Mouse (Mus musculus): ENCODE data around the gene Oas1d. TPM values are rescaled to one million over a fixed set of nuclear protein-coding genes. Genes with fewer than 3 reads are reported as not detected.
A peak's percentile ranks its signal among the peaks of the same experiment; 100 is the strongest.

The Oas1d gene
- polyA plus RNA-seq, 1 experiment = not detected

DNA sequence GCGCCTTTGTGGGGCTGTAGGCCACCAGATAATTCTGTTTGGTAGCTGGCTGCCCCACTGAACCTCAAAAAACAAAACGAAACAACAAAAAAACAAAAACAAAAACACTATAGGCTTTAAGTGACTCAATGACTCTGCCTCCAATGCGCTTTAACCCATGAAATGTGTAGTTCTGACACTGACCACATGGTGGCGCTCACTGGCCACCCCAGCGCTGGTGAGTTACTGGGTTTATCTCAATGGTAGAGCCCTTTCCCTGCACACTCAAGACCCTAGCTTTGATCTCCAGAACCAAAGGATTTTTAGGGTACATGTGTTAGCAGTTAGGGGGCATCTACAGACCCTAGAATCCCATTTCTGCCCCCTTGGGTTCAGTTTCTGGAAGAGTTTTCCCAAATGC lies 39.6 kb downstream of the Oas1d start:
- no peaks in the 10 kb centered on the region for H3K79me2 ChIP-seq (ENCODE audit: control insufficient read depth, insufficient read depth)
- H3K27me3 ChIP-seq (ENCODE audit: control insufficient read depth, insufficient read depth, insufficient read length) = no peaks in the 10 kb centered on the region
- no peak overlapping the region for H3ac ChIP-seq (ENCODE audit: control insufficient read depth, insufficient read length)
- no peak overlapping the region for H3K4me2 ChIP-seq (ENCODE audit: low read depth)
- TF ChIP-seq REST (IDR thresholded peaks at IDR 0.05; ENCODE audit: insufficient read depth, insufficient read length) = no peak
- TF ChIP-seq TCF3 (IDR thresholded peaks at IDR 0.05; ENCODE audit: insufficient read length, low read depth) = no peak
- no peak for TF ChIP-seq POLR2A (IDR thresholded peaks at IDR 0.05; ENCODE audit: insufficient read length, low read depth)
- no peak for TF ChIP-seq CEBPB (IDR thresholded peaks at IDR 0.05; ENCODE audit: insufficient read depth, poor library complexity, severe bottlenecking)
- TF ChIP-seq POLR2AphosphoS2 (IDR thresholded peaks at IDR 0.05; ENCODE audit: insufficient read length, low read depth) = no peak
- TF ChIP-seq MYOG (IDR thresholded peaks at IDR 0.05; ENCODE audit: control insufficient read depth in 1 of 3, insufficient read depth in 1 of 3, insufficient read length in 2 of 3, low read depth in 2 of 3) = no peak
- no peak for TF ChIP-seq SRF (IDR thresholded peaks at IDR 0.05; ENCODE audit: control insufficient read depth, insufficient read length, low read depth)
- TF ChIP-seq MYOD1 (IDR thresholded peaks at IDR 0.05; ENCODE audit: control insufficient read depth in 1 of 3, insufficient read length in 2 of 3, low read depth in 2 of 3) = no peak
- TF ChIP-seq MAX (IDR thresholded peaks at IDR 0.05; ENCODE audit: low read depth) = no peak
- TF ChIP-seq E2F4 (IDR thresholded peaks at IDR 0.05; ENCODE audit: insufficient read depth) = no peak
- TF ChIP-seq USF1 (IDR thresholded peaks at IDR 0.05; ENCODE audit: low read depth) = no peak
- no peak for TF ChIP-seq TCF12 (IDR thresholded peaks at IDR 0.05; ENCODE audit: insufficient read depth, poor library complexity, severe bottlenecking)
- no peaks in the 10 kb centered on the region for H3K36me3 ChIP-seq (ENCODE audit: control insufficient read depth, insufficient read depth)
- H3K4me3 ChIP-seq = no peak overlapping the region

DNA sequence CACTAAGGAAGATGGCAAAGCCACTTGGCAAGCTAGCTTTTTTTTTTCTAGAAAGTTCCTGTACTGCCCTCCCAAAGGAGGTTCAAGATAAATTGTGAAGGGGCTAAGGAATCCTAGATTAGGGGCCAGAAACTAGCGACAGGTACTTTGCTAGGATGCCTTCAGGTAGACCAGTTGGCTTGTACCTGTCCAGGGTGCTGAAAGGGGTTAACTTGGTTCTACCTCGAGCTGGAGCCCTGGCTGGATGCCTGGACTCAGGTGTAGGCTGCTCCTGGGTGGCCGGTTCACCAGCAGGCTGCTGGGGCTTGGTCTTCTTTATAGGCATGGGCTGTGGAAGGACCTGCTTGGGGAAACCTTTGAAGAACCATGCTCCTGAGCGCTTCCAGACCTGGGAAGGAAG lies 46.7 kb downstream of the Oas1d start:
- TF ChIP-seq USF1 (IDR thresholded peaks at IDR 0.05; ENCODE audit: low read depth) (no peak), REST (IDR thresholded peaks at IDR 0.05; ENCODE audit: insufficient read depth, insufficient read length) (peak; percentile 49)
- Histone ChIP-seq H3K27me3 (ENCODE audit: control insufficient read depth, insufficient read depth, insufficient read length) (no peaks in the 10 kb centered on the region), H3K36me3 (ENCODE audit: control insufficient read depth, insufficient read depth) (no peaks in the 10 kb centered on the region), H3K79me2 (ENCODE audit: control insufficient read depth, insufficient read depth) (no peaks in the 10 kb centered on the region), H3K4me3 (no peak overlapping the region), H3ac (ENCODE audit: control insufficient read depth, insufficient read length) (no peak overlapping the region), H3K4me2 (ENCODE audit: low read depth) (no peak overlapping the region)

DNA sequence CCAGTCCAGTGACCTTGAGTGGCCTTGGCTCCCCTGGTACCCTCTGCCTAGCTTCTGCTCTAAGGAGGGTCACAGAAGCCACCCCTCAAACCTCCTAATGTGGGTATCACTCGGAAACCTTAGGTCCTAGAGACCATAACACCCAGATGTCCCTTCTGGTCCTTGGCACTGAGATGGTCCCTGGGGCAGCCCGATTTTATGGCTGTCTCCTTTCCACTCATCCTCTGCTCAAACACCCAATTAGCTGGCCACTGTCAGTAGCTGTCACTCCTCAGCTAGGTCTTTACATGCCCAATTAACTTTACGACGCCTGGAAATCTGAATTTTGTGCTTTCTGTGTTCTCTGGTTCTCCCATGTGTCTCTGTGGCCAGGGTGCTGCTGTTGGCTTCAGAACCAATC lies 51.8 kb downstream of the Oas1d start:
- Histone ChIP-seq H3K4me3 (no peak overlapping the region), H3K27me3 (ENCODE audit: control insufficient read depth, insufficient read depth, insufficient read length) (no peaks in the 10 kb centered on the region), H3K36me3 (ENCODE audit: control insufficient read depth, insufficient read depth) (no peaks in the 10 kb centered on the region), H3K4me2 (ENCODE audit: low read depth) (no peak overlapping the region), H3ac (ENCODE audit: control insufficient read depth, insufficient read length) (no peak overlapping the region), H3K79me2 (ENCODE audit: control insufficient read depth, insufficient read depth) (no peaks in the 10 kb centered on the region)
- TF ChIP-seq TCF3 (IDR thresholded peaks at IDR 0.05; ENCODE audit: insufficient read length, low read depth) (no peak), TCF12 (IDR thresholded peaks at IDR 0.05; ENCODE audit: insufficient read depth, poor library complexity, severe bottlenecking) (no peak), SRF (IDR thresholded peaks at IDR 0.05; ENCODE audit: control insufficient read depth, insufficient read length, low read depth) (no peak), E2F4 (IDR thresholded peaks at IDR 0.05; ENCODE audit: insufficient read depth) (no peak), POLR2AphosphoS2 (IDR thresholded peaks at IDR 0.05; ENCODE audit: insufficient read length, low read depth) (no peak)

DNA sequence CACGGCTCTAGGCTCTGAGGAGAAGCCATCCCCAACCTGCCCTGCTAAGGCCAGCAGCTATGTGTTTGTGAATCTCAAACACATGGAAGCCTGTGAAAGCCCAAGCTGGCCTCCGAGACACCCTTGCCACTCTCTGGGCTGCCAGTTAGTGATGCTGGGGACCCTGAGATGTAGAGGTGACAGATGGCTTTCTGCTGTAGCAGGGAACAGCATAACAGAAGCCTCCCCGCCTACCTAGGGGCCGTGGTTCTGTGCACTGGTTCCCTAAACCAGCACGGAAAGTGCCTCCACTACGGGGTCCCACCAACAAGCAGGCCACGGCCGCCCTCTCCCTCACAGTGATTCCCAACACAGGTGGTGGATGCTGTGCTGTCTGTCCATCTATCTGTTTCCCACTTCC lies 52.6 kb downstream of the Oas1d start:
- Histone ChIP-seq H3K79me2 (ENCODE audit: control insufficient read depth, insufficient read depth) (no peaks in the 10 kb centered on the region), H3K4me2 (ENCODE audit: low read depth) (no peak overlapping the region), H3K27me3 (ENCODE audit: control insufficient read depth, insufficient read depth, insufficient read length) (no peaks in the 10 kb centered on the region), H3K4me3 (no peak overlapping the region), H3K36me3 (ENCODE audit: control insufficient read depth, insufficient read depth) (no peaks in the 10 kb centered on the region), H3ac (ENCODE audit: control insufficient read depth, insufficient read length) (no peak overlapping the region)
- no peak for TF ChIP-seq E2F4 (IDR thresholded peaks at IDR 0.05; ENCODE audit: insufficient read depth)
- TF ChIP-seq CEBPB (IDR thresholded peaks at IDR 0.05; ENCODE audit: insufficient read depth, poor library complexity, severe bottlenecking) = no peak
- no peak for TF ChIP-seq POLR2A (IDR thresholded peaks at IDR 0.05; ENCODE audit: insufficient read length, low read depth)
- no peak for TF ChIP-seq TCF3 (IDR thresholded peaks at IDR 0.05; ENCODE audit: insufficient read length, low read depth)
- TF ChIP-seq MYOG (IDR thresholded peaks at IDR 0.05; ENCODE audit: control insufficient read depth in 1 of 3, insufficient read depth in 1 of 3, insufficient read length in 2 of 3, low read depth in 2 of 3) = no peak
- no peak for TF ChIP-seq TCF12 (IDR thresholded peaks at IDR 0.05; ENCODE audit: insufficient read depth, poor library complexity, severe bottlenecking)
- TF ChIP-seq SRF (IDR thresholded peaks at IDR 0.05; ENCODE audit: control insufficient read depth, insufficient read length, low read depth) = no peak

DNA sequence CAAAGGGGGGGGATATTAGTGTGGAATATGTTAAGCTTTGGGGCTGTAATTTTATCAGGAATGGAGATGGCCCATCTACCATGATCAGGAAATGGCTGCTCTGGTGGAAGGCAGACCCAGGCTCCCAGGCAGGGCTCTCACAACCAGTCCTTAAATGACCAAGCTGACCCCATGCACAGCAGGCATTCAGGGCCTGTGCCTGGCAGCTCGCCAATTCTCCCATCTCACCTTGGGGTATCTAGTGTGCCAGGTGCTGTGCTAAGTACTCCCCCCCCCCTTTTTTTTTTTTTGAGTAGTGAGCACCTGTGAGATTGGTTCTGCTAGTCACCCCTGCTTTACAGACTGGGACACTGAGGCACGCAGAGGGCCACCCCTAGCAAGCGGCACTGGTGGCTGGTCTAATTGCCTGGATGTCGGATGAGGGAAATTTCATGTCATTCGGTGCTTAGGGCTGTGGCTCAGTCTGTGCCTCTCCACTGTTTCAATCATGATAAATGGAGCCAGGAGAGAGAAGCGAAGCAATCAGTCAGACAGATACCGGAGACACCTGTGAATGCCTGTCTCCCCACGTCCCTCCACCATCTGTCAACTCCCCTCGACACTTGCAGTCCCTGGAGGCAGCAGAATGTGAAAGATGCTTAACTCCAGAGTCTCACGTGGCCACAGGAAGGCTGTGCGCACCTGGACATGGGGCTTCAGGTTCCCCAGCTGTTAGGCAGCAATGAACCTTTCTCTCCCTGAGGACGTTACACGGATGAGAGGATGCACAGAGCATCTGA lies 53.2 kb downstream of the Oas1d start:
- no peak overlapping the region for H3ac ChIP-seq (ENCODE audit: control insufficient read depth, insufficient read length)
- no peak overlapping the region for H3K4me3 ChIP-seq
- no peaks in the 10 kb centered on the region for H3K36me3 ChIP-seq (ENCODE audit: control insufficient read depth, insufficient read depth)
- no peak overlapping the region for H3K4me2 ChIP-seq (ENCODE audit: low read depth)
- H3K27me3 ChIP-seq (ENCODE audit: control insufficient read depth, insufficient read depth, insufficient read length) = no peaks in the 10 kb centered on the region
- TF ChIP-seq MYOG (IDR thresholded peaks at IDR 0.05; ENCODE audit: control insufficient read depth in 1 of 3, insufficient read depth in 1 of 3, insufficient read length in 2 of 3, low read depth in 2 of 3) (no peak), MYOD1 (IDR thresholded peaks at IDR 0.05; ENCODE audit: control insufficient read depth in 1 of 3, insufficient read length in 2 of 3, low read depth in 2 of 3) (no peak), E2F4 (IDR thresholded peaks at IDR 0.05; ENCODE audit: insufficient read depth) (no peak), SRF (IDR thresholded peaks at IDR 0.05; ENCODE audit: control insufficient read depth, insufficient read length, low read depth) (no peak)
- H3K79me2 ChIP-seq (ENCODE audit: control insufficient read depth, insufficient read depth) = no peaks in the 10 kb centered on the region
